Mouse (Mus musculus): ENCODE data around the gene Olfr348.

- TF ChIP-seq CTCF (conservative IDR thresholded peaks at IDR 0.05; ENCODE audit: insufficient read depth, insufficient read length, low read depth, low read length) (no peak), POLR2A (IDR thresholded peaks at IDR 0.05; ENCODE audit: low read depth, low read length) (no peak)
These were observed 6.2 kb downstream of the Olfr348 start, which contains the start of gene Olfr50 for GRCm38 (mm10) chr2:36790238-36790637.

All from kidney, adult 2 months (tissue).